Mouse (Mus musculus) neural tube, embryonic 10.5 days (tissue): Measurements from ENCODE around the gene Sh2d5.
A peak's percentile ranks its signal among the peaks of the same experiment; 100 is the strongest.

Source experiments
- DNase-seq: peaks from one replicate; pipeline ENCODE4 v3.0.0-alpha.2; 2017; ENCODE audit warnings: low spot score; ENCODE audit errors: extremely low spot score

The Sh2d5 gene

GRCm38 (mm10) chr4:138259482-138259881 lies 9.3 kb downstream of the Sh2d5 start:
- DNase-seq, result no peak

DNA sequence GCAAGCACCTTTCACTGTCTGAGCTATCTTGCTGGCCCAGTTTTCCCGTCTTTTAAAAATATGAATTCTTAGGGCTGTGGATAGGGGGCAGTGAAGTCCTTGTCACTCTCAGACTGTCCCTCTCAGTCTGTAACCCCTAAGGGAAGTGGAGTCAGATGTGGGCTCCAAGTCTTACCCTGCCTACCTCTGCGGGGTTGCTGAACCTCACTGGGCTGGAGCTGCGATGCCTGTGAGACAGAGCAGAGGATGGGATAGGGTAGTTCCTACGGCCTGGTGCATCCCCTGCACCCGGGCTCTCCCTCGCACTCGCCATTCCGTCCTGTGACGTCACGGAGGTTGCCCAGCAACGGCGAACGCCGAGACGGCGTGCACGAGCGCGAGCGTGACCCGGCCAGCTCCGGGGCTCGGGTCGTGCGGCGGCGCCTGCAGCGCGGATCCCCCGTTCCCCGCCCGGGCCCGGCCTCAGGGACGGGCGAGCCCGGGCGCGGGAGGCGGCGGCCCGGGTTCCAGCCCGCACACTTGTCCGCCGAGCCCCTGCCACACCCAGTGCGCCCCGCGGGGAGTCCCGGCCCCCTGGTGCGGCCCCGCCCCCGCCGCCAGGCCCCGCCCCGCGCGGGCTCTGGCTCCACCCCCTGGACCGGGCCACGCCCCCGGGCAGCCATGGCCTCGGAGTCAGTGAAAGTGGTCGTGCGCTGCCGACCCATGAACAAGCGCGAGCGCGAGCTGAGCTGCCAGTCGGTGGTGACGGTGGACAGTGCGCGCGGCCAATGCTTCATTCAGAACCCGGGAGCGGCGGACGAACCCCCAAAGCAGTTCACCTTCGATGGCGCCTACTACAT lies 11.9 kb downstream of the Sh2d5 start:
- DNase-seq, result peak; percentile 98

DNA sequence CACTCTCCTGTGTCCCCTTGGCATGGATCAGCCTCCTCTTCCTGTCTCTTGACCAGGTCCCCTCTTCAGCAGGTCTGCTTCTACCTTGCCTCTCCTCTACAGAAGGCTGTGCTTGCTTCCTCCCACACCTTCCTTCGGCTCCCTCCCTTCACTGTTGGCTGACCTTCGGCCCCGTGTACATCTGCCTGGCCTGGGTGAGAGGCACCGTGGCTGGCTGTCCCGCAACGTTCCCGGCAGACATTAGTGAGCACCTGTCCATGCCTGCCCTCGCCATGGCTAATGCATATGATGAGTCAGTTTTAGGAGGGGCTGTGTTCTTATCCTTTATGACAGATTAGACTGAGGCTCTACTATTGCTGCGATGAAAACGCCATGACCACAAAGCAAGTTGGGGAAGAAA lies 17.7 kb downstream of the Sh2d5 start:
- no peak for DNase-seq

DNA sequence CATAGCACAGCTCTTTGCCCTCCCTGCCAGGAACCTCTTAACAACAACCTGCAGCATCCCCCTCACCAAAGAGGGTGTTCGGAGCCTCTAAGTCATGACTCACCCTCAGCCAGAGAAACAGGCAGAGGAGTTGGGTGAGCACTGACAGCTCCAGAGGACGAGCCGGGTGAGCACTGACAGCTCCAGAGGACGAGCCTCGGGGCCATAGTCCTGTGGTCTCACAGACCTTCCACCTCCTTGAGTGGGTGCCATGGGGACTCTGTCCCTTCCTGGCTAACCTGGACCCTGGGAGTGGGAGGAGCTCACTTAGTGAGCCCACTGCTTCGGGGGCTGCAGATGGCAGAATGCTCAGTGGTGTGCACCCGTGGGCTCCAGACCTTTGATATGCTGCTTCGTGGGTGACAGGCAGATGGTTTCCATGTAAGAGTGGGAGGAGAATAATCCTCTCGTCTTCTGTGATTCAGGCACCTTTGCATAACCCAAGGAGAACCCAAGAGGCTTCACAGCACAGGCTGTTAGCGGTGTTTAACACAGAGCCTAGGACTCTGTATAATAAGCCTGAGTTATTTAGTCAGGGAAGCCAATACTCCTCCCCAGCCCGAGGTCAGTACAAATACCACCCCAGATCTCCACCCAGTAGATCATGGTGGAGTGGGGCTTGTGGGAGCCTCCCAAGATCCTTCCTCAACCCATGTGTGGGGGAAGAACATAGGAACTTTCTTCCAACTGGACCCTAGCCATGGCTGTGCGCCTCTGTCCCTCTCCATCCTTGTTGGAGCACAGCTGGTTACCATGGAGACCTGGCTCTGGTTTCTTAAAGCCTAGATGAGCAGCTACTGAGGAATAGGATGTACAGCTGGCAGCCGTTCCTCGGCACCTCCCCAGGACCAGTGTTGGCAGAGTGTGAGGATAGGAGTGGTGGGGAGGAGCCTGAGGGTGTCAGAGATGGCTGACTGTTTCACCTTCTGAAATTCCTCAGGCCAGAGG lies 22.1 kb downstream of the Sh2d5 start:
- DNase-seq, result no peak

- DNase-seq, result no peak
These were observed 28.1 kb downstream of the Sh2d5 start for GRCm38 (mm10) chr4:138278346-138278745.

DNA sequence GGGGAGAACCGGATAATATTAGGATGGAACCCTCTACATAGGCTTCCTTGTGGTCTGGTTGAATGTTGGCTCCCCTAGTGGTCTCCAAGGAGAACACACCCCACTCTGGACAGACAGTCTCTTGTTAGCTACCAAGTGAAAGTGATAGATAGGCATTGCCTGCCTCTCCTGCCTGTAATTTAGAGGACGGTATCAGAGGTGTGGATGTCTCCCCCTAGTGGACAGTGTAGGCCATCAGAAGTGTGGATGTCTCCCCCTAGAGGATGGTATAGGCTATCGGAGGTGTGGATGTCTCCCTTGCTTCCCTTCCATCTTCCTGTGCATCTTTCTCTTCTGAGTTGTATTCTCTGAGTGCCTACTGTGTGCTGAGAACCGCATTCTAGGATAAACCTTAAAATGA lies 32.6 kb downstream of the Sh2d5 start:
- DNase-seq, result peak; percentile 70

GRCm38 (mm10) chr4:138286411-138286810 lies 36.2 kb downstream of the Sh2d5 start:
- no peak for DNase-seq

DNA sequence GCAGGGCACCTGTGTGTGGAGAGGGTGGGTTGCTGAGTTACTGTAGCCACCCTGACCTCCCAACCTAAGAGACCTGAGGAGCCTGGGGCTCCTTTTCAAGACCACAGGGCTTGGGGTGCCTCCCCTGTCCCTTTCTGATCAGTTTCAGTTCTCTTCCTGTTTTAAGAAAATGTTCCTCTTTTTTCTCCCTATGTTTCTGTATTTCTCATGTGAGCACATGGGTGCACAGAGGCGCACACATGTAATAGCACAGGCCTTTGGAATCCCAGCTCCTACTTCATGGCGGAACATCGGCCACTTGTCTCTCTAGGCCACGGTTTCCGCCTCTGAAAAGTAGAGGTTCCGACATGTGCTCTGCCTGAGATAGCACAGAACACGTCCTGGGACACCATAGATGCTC lies 38.5 kb downstream of the Sh2d5 start:
- no peak for DNase-seq

GRCm38 (mm10) chr4:138292028-138292427 lies 41.8 kb downstream of the Sh2d5 start:
- no peak for DNase-seq

GRCm38 (mm10) chr4:138293261-138293948 lies 43.2 kb downstream of the Sh2d5 start:
- DNase-seq, result no peak

DNA sequence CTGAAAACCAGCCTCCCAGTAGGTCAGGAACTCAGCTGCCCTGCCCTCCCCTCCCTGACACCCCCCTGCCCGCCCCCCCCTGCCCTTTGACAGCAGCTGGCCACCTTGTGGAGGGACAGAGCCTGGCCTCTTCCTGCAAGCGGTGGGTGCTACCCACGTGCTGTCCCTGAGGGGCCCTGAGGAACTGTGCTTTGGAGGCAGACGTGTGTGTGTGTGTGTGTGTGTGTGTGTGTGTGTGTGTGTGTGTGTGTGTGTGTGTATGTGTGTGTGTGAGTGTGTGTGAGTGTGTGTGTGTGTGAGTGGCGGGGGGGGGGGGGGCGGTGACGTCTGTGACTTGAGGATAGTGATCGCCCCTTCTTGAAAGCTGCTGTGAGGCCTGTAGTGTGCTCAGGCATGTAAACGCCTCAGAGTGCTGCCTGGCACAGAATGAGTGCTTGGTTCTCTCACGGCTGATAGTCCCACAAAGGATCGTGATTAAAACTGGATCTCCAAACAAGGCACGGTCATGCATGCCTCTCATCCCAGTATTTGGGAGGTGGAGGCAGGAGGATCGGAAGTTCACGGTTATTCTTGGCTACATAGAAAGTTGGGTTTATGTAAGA lies 43.8 kb downstream of the Sh2d5 start:
- no peak for DNase-seq

GRCm38 (mm10) chr4:138301271-138301780 lies 51.1 kb downstream of the Sh2d5 start:
- no peak for DNase-seq

- DNase-seq, result no peak
These were observed 52.8 kb downstream of the Sh2d5 start for GRCm38 (mm10) chr4:138303011-138303410.

- no peak for DNase-seq
These were observed 53.5 kb downstream of the Sh2d5 start for GRCm38 (mm10) chr4:138303742-138304141.

DNA sequence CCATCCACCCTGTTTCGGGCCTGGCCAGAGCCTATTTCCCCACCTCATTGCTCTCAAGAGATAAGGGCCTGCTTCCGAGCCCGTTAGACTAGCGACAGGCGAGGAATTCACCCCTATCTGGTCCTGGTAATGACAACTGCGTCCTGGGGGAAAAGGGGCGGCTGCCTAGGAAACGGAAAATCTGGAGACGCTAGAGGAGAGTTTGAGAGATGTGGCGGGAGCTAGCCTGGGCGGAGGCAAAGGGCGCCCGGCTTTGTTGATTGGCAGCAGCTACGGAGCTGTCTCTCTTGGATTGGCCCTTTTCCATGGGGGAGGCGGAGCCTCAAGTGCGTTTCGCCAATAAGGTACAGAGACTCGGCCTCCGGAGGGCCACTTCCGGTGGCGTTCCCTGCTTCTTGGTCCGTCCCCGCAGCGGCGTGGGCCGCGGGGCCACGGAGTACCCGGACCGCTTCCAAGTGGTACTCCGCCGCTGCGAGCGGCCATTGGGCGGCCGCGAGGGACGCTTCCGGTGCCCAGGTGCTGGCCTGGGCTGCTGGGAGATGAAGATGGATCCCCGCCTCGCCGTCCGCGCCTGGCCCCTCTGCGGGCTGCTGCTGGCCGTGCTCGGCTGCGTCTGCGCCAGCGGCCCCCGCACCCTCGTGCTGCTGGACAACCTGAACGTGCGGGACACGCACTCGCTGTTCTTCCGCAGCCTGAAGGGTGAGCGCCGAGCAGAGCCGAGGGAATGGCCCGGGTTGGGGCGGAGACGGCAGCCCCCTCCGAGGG lies 54.3 kb downstream of the Sh2d5 start, which contains the start of gene Ddost:
Ddost (plus strand) TSS at position 391 of the 765 bp plus-strand sequence.
- peak; percentile 98 for DNase-seq

DNA sequence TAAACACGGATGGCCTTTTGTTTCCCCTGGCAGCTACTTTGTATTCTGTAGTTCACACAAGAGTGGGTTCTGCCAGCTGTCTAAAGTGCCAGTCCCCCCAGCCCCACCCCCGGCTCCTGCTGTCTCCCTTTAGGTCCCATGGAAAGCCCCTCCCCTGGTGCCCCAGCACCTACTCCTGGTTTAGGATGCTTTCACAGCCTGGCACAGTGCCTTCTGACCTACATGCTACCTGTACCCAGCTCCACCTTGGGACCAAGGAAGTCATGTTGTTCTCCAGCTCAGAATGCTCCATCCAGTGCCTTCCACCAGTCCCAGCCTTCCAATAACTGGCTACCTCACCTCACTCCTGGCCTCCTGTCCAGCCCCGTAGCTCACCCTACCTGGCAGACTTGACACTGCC lies 56.8 kb downstream of the Sh2d5 start:
- DNase-seq, result no peak

DNA sequence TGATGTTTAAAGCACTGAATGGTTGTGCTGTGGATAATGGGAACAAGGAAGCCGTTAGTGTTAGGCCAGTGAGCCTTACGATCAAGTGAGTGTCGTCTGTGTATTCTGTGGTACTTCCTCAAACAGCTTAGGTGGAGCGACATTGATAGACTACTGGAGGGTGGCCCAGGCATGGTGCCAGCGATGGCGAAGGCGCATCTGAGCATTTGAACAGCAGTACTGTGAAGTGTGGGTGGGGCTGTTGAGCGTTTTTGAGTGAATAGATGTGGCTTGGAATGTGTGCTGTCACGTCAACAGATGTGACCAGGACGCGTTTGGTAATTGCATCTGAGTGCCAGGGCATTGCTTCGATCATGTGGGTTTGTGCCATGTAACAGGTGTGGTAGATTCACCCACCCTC lies 57.5 kb downstream of the Sh2d5 start:
- DNase-seq, result no peak

- DNase-seq, result no peak
These were observed 60.2 kb downstream of the Sh2d5 start for GRCm38 (mm10) chr4:138310311-138310910.
